Mouse (Mus musculus) hindlimb bud, embryonic 11.5 days (tissue): ENCODE measurements at regions not wholly inside any gene's neighbourhood (a gene's known extent, or its start where the extent isn't known, plus 50 kb on each side); places are given as distances from the start of the nearest gene placed in this dataset.
"Not testable (repeated sequence)": the region's sequence is repeated elsewhere in the genome, so short reads cannot be mapped to it uniquely, and the experiment has no call there.

Experiments used
- DNase-seq: peaks from one replicate; pipeline ENCODE4 v3.0.0-alpha.2; 2012; ENCODE audit warnings: low read depth, low spot score; ENCODE audit errors: extremely low spot score

DNA sequence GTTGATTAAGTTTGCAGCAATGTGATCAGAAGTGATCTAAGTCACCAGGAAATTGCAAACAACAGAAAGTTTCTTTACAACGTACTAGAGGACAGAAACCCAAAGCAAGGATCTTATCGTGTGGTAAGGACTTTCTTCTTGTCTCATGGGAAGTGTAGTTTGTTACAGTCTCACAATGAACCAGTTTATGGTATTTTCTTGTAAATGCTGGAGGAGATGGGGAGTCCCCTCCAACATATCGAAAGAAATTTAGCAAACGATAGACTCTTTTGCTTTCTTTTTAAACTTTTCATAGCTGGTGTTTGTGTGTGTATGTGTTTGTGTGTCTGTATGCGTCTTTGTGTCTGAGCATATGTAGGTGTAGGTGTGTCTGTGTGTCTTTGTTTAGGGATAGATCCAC, 453.0 kb upstream of the Dab2 start:
- no peak for DNase-seq

GRCm38 (mm10) chr15:5847413-5848100, 452.0 kb upstream of the Dab2 start:
- DNase-seq, result no peak

DNA sequence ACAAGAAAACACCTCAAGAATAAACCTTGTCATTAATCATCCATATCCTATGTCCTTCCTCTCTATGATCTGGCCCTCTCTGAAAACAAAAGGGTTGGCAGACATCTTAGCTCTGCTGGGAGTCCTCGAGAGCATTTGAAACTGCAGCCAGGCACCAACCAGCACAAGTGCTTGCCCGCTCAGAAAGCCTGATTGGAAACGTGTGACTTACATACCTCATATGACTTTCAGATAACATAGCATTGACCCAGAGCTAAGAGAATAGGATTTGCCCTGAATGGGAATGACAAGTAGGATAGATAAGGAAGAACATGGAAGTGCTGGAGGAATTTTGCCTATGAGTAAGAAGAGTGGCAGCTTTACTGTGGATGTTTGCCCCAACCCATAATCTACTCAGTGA, 447.1 kb upstream of the Dab2 start:
- DNase-seq, result no peak

DNA sequence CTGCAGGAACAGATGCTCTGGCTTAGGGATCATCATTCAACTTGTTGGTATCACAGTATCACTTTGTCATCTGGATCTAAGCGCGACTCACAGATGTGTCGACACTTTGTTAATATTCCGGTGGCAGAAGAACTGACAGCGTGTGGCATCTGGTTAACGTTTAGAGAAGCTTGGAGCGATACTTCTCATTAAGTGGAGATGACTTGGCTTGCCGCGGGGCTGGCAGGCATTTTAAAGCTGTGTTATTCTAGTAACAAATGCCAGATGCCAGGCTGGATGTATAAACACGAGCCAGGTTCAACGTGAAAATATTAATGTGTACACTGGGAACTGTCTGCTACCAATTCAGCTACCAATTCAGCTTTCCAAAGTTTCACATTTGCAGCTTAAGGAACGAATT, 430.3 kb upstream of the Dab2 start:
- DNase-seq, result peak; percentile 44

DNA sequence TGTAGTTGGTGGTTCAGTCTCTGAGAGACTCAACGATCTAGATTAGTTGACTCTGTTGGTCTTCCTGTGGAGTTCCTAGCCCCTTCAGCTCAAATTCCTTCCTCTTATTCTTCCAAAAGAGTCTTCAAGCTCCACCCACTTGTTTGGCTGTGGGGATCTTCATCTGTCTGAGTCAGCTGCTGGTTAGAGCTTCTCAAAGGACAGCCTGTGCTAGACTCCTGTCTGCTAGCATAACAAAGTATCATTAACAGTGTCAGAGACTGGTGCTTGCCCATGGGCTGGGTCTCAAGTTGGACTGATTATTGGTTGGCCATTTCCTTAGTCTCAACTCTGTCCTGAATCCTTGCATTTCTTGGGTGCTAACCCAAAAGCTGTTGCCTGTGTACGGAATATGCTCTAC, 429.7 kb upstream of the Dab2 start:
- DNase-seq, result no peak

- no peak for DNase-seq
Observed at GRCm38 (mm10) chr15:5872042-5872441, 427.5 kb upstream of the Dab2 start.

DNA sequence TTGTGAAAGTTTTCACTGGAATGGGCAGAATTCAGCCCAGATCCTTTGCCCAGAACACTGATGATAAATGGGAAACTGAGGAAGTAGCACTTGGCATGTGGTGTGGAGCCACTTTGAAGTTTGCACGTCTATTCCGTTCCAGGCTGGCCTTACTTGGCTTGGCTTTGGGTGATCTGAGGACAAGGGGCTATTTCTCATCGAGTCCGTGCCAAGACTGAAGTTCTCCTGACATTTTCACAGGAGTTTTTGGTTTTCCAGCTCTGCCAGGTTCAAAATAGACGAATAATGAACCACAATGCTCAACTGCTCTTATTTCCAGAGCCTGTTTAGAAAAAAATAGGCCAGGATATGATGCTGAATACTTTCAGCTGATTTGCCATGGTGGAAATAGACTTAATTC, 421.8 kb upstream of the Dab2 start:
- no peak for DNase-seq

GRCm38 (mm10) chr15:5891188-5891587, 408.4 kb upstream of the Dab2 start:
- no peak for DNase-seq

- DNase-seq, result no peak
Observed at GRCm38 (mm10) chr15:5892034-5892433, 407.6 kb upstream of the Dab2 start.

GRCm38 (mm10) chr15:5895688-5896470, 403.7 kb upstream of the Dab2 start:
- DNase-seq, result not testable (repeated sequence)

DNA sequence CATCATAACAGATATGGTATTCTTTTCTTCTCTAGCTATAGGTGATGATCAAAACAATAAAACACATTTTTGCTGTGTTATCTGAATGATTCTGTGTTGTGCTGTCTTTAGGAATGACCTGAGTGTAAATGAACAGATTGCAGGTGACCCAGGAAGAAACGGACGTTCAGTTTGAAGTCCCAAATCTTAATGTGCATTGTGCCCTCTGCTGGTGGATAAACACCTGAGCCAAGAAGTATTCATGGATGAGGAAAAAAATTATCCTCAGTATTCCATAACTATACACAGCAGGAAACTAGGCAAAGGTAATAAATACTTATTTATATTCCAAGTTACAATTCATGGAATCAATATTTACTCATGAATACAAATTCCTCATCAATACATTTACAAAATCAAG, 384.3 kb upstream of the Dab2 start:
- DNase-seq, result no peak

DNA sequence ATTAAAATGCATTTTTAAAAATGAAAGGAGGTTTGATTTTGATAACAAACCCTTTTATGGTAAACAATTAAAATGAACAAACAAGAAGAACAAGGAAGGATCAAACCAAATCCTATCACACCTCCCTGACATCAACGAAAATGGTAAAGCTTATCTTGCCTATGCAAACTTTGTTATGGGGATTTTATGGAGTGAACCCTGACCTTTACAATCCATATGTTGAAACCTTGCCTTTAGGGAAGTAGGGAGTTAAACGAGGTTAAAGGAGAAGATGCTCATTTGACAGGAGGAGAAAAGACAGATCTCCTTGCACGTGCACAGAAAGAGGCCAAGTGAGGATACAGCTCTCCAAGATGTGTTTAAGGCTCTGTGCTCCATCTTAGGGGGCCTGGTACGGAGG, 379.5 kb upstream of the Dab2 start:
- no peak for DNase-seq

DNA sequence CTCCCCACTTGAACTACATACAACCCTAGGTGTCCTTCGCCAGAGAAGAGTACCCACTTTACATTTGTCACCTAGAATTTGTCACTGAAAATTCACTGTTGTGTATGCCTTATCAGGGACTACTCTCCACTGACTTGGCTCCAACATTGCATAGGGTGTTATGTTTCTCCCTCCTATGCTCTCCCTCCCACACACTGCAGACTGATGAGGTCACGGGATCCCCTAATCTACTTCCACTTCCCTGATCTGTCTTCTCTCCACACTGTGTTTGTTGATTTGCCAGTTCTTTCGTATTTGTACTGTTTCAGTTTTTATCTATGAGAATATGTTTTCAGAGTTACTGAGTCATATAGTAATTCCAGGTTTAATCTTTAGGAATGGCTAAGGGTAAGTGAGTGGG, 371.8 kb upstream of the Dab2 start:
- no peak for DNase-seq

DNA sequence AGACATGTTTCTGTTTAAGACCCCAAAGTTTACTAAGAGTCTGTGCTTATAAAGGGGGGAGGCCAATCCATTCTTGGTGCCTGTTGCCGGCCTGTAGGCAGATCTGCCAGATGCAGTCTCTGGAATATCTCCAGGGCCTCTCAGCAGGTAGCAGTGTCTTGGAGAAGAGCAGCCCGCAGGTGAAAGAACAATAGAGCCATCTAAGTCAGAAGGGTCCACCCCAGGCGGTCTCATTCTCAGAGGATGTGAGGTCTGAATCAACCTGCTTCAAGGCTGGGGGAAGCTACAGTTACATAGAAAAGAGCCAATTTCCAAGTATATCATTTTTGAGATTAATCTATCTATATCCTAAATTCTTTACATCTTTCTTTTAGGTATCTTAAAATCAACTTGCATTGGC, 366.0 kb upstream of the Dab2 start:
- DNase-seq, result no peak

DNA sequence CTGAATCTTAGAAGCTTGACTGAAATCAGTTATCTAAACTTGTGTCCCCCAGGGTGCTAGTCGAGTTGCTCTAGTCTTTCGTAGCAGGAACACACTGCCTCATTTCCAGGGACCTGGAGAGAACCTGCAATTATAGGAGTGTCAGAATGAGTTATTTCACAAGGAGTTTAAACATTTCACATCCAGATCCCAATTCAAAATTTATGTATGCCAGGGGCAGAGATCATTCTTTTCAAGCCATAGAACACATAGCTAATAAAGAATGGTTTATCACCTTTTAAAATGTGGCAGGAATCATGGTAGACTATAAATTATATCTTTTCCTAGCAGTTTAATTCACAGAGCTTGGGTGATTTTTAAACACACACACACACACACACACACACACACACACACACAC, 358.6 kb upstream of the Dab2 start:
- peak; percentile 76 for DNase-seq

DNA sequence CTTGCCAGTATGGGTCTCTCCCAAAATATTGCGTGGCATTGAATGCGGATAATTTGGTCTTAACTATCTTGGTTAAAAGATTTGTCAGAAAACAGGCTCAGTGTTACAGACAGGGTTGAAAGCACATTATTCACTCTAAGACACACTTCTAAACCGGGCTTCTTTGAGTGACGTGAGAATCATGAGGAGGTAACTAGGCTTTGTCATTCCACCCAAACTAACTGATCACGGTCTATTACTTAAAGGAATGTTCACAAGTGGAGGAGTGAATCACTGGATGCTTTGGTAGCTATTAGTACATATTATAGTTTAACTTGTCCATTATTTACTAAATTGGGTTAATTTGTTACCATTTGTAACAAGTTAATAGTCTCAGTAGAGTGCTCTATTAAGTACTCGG, 352.9 kb upstream of the Dab2 start:
- no peak for DNase-seq

- no peak for DNase-seq
Observed at GRCm38 (mm10) chr15:5950919-5951318, 348.7 kb upstream of the Dab2 start.

DNA sequence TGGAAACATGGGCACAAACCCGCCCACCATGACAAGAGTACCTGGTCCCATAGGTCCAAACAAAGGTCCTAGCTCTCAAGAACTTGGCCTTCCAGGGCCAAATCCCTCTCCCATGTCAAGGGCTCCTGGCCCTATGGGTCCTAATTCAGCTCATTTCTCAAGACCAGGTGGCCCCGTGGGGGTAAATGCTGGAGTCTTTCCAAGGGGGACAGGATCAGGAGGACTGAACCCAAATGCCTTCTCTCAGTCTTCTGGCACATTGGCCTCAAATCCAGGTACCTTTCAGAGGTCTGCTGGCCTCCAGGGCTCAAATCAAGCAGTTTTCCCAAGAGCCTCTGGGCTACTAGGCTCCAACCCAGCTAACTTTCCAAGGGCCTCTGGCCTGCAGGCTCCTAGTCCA, 347.9 kb upstream of the Dab2 start:
- not testable (repeated sequence) for DNase-seq

DNA sequence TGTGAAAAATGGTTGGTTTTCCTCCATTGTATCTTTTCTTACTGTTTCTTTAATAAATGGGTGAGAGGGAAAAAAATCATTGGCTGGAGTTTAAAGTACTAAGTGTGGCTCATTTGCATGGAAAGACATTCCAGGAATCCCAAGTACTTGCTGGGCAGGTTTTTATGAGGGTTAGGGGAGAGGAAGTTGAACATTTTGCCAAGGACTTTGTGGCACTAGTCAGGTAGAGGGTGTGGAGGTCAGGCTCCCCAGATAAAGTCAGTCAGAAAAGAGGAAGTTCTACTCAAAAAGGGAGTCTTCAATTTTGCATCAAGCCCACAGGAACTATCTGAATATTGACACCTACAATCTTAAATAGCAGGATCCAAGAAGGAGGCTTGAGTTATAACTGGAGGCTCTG, 346.5 kb upstream of the Dab2 start:
- no peak for DNase-seq

DNA sequence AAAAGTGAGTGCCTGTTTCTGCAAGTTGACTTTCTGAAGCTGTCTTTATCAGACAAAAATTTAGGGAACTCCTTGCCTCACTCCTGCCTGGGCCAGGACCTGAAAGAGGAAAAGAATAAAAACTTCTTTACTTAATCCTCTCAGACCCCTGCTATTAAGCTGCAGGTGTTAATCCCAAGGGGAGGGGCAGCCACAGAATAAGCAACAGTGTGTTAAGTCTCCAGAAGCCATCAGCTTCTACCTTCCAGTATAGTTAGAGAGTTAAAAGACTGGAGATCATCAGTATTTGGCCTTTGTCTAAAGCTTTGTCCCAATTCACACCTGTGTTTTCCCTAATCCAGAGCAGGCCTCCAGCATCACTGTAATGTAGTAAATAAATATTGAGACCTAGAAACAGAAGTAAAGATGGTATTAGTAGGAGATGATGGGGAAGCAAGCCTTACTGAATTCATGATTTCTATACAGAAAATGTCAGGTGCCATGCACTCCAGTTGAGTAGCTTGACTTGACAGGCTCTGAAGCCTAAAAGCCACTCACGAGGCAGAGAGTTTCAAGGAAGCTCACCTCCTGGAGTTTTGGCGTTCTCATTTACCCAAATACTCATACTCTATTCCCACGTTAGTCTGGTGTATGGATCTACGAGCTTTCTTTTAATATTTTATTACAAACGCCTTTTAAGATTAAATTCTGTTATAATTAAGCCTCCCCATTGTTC, 308.1 kb upstream of the Dab2 start:
- no peak for DNase-seq

GRCm38 (mm10) chr15:5992146-5992545, 307.4 kb upstream of the Dab2 start:
- not testable (repeated sequence) for DNase-seq

- DNase-seq, result no peak
Observed at GRCm38 (mm10) chr15:6000816-6001215, 298.8 kb upstream of the Dab2 start.
